Mouse (Mus musculus): ENCODE results near the gene Mical2.

Gene Mical2

GRCm38 (mm10) chr7:112249476-112249875 is 23.8 kb downstream of the Mical2 start:
- TF ChIP-seq CTCF (conservative IDR thresholded peaks at IDR 0.05; ENCODE audit: low read length) = no peak
- Histone ChIP-seq H3K9me3 (ENCODE audit: low read length) (no peaks in the 10 kb centered on the region; the same call in 1 of the 2 replicates), H3K36me3 (ENCODE audit: insufficient read depth, low read length) (no peaks in the 10 kb centered on the region), H3K4me3 (replicated peaks; ENCODE audit: low read length) (no peak overlapping the region), H3K27me3 (ENCODE audit: insufficient read depth, low read length) (peaks cover 4% of the 10 kb centered on the region), H3K4me1 (replicated peaks; ENCODE audit: low read depth, low read length) (peaks cover 3% of the 10 kb centered on the region; the same call in 1 of the 2 replicates)

- Histone ChIP-seq H3K27me3 (ENCODE audit: insufficient read depth, low read length) (peaks cover 4% of the 10 kb centered on the region), H3K36me3 (ENCODE audit: insufficient read depth, low read length) (no peaks in the 10 kb centered on the region), H3K4me3 (replicated peaks; ENCODE audit: low read length) (no peak overlapping the region), H3K9me3 (ENCODE audit: low read length) (no peaks in the 10 kb centered on the region; the same call in 1 of the 2 replicates), H3K4me1 (replicated peaks; ENCODE audit: low read depth, low read length) (no peaks in the 10 kb centered on the region)
- TF ChIP-seq CTCF (conservative IDR thresholded peaks at IDR 0.05; ENCODE audit: low read length) (no peak), POU5F1 (IDR thresholded peaks at IDR 0.05; ENCODE audit: borderline replicate concordance, low read length) (no peak), NANOG (IDR thresholded peaks at IDR 0.05; ENCODE audit: borderline replicate concordance, low read length) (no peak)
These were observed 26.4 kb downstream of the Mical2 start for GRCm38 (mm10) chr7:112252065-112252464.

DNA sequence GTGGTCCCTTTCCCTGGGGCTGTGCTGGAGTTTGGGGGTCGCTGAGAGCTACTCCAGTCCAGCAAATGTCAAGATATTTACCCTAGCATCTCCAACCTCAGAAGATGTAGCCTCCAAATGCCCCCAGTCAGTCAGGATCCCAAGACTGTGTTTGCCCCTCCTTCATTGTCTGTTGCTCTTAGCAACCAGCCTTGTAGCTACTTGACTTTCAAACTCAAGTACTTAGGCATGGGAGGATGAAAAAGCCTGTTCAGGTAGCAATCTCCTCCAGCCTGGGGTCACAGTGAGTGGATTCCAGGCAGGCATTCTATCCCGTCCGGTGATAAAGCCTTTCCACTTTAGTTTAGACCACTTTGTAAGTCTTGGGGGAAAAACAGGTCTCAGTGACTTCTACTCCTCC is 28.6 kb downstream of the Mical2 start:
- TF ChIP-seq CTCF (conservative IDR thresholded peaks at IDR 0.05; ENCODE audit: low read length) = no peak
- no peak for TF ChIP-seq POU5F1 (IDR thresholded peaks at IDR 0.05; ENCODE audit: borderline replicate concordance, low read length)
- no peak for TF ChIP-seq NANOG (IDR thresholded peaks at IDR 0.05; ENCODE audit: borderline replicate concordance, low read length)
- Histone ChIP-seq H3K4me3 (replicated peaks; ENCODE audit: low read length) (no peak overlapping the region), H3K4me1 (replicated peaks; ENCODE audit: low read depth, low read length) (no peaks in the 10 kb centered on the region), H3K36me3 (ENCODE audit: insufficient read depth, low read length) (no peaks in the 10 kb centered on the region), H3K27me3 (ENCODE audit: insufficient read depth, low read length) (peaks cover 6% of the 10 kb centered on the region), H3K9me3 (ENCODE audit: low read length) (no peaks in the 10 kb centered on the region)

- Histone ChIP-seq H3K4me3 (replicated peaks; ENCODE audit: low read length) (no peak overlapping the region), H3K4me1 (replicated peaks; ENCODE audit: low read depth, low read length) (no peaks in the 10 kb centered on the region), H3K36me3 (ENCODE audit: insufficient read depth, low read length) (no peaks in the 10 kb centered on the region), H3K27me3 (ENCODE audit: insufficient read depth, low read length) (peaks cover 6% of the 10 kb centered on the region), H3K9me3 (ENCODE audit: low read length) (no peaks in the 10 kb centered on the region)
- no peak for TF ChIP-seq NANOG (IDR thresholded peaks at IDR 0.05; ENCODE audit: borderline replicate concordance, low read length)
- no peak for TF ChIP-seq CTCF (conservative IDR thresholded peaks at IDR 0.05; ENCODE audit: low read length)
- no peak for TF ChIP-seq POU5F1 (IDR thresholded peaks at IDR 0.05; ENCODE audit: borderline replicate concordance, low read length)
These were observed 29.7 kb downstream of the Mical2 start for GRCm38 (mm10) chr7:112255248-112255866.

GRCm38 (mm10) chr7:112258338-112258903 is 32.8 kb downstream of the Mical2 start:
- Histone ChIP-seq H3K4me1 (replicated peaks; ENCODE audit: low read depth, low read length) (no peaks in the 10 kb centered on the region), H3K27me3 (ENCODE audit: insufficient read depth, low read length) (peaks cover 6% of the 10 kb centered on the region), H3K36me3 (ENCODE audit: insufficient read depth, low read length) (no peaks in the 10 kb centered on the region), H3K4me3 (replicated peaks; ENCODE audit: low read length) (no peak overlapping the region), H3K9me3 (ENCODE audit: low read length) (no peaks in the 10 kb centered on the region)
- TF ChIP-seq CTCF (conservative IDR thresholded peaks at IDR 0.05; ENCODE audit: low read length) = no peak
- TF ChIP-seq POU5F1 (IDR thresholded peaks at IDR 0.05; ENCODE audit: borderline replicate concordance, low read length) = no peak
- TF ChIP-seq NANOG (IDR thresholded peaks at IDR 0.05; ENCODE audit: borderline replicate concordance, low read length) = no peak

DNA sequence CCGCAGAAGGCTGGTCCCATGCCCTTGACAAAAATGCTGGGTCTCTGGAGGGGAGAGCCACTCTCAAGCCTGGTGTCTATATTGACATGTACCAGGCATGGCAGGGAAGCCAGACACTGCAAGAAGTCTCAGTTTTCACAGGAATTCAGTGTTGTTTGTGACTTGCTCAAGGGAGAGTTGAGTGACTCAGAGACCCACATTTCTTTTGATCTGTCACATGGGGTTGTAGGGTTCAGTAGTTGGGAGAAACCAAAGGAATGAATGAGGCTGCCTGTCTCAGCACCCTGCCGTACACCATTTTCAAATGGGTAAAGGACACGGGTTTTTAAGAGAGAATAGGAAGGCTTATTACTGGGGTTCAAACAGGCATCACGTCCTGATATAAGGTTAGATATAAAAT is 33.6 kb downstream of the Mical2 start:
- peaks cover 2% of the 10 kb centered on the region; the same call in 1 of the 2 replicates for H3K27me3 ChIP-seq (ENCODE audit: insufficient read depth, low read length)
- no peak for TF ChIP-seq POU5F1 (IDR thresholded peaks at IDR 0.05; ENCODE audit: borderline replicate concordance, low read length)
- no peak for TF ChIP-seq CTCF (conservative IDR thresholded peaks at IDR 0.05; ENCODE audit: low read length)
- TF ChIP-seq NANOG (IDR thresholded peaks at IDR 0.05; ENCODE audit: borderline replicate concordance, low read length) = no peak
- H3K4me1 ChIP-seq (replicated peaks; ENCODE audit: low read depth, low read length) = no peaks in the 10 kb centered on the region
- H3K36me3 ChIP-seq (ENCODE audit: insufficient read depth, low read length) = no peaks in the 10 kb centered on the region
- no peaks in the 10 kb centered on the region for H3K9me3 ChIP-seq (ENCODE audit: low read length)
- no peak overlapping the region for H3K4me3 ChIP-seq (replicated peaks; ENCODE audit: low read length)

DNA sequence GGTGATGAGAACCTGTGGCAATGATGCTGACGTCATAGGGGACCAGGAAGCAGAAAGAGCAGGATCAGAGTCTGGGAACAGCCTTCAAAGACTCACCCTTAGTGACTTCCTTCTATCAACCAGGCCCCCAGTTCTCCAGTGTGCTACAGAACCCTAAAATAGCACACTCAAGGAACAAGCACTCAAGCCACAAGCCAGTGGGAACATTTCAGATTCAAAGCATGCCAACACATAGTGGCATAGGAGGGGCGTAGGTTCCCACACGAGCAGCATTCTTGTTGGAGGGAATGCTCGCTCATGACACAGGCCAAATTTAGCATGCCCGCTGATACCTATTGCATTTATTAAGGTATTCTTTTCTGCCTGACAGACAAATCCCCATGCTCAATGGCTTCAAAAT is 35.5 kb downstream of the Mical2 start:
- no peaks in the 10 kb centered on the region for H3K4me1 ChIP-seq (replicated peaks; ENCODE audit: low read depth, low read length)
- H3K4me3 ChIP-seq (replicated peaks; ENCODE audit: low read length) = no peak overlapping the region
- H3K36me3 ChIP-seq (ENCODE audit: insufficient read depth, low read length) = no peaks in the 10 kb centered on the region
- H3K27me3 ChIP-seq (ENCODE audit: insufficient read depth, low read length) = peaks cover 2% of the 10 kb centered on the region; the same call in 1 of the 2 replicates
- no peaks in the 10 kb centered on the region for H3K9me3 ChIP-seq (ENCODE audit: low read length)
- TF ChIP-seq POU5F1 (IDR thresholded peaks at IDR 0.05; ENCODE audit: borderline replicate concordance, low read length) = no peak
- TF ChIP-seq NANOG (IDR thresholded peaks at IDR 0.05; ENCODE audit: borderline replicate concordance, low read length) = no peak
- TF ChIP-seq CTCF (conservative IDR thresholded peaks at IDR 0.05; ENCODE audit: low read length) = no peak

GRCm38 (mm10) chr7:112267266-112267665 is 41.6 kb downstream of the Mical2 start:
- H3K4me1 ChIP-seq (replicated peaks; ENCODE audit: low read depth, low read length) = no peaks in the 10 kb centered on the region
- H3K36me3 ChIP-seq (ENCODE audit: insufficient read depth, low read length) = no peaks in the 10 kb centered on the region
- no peak overlapping the region for H3K4me3 ChIP-seq (replicated peaks; ENCODE audit: low read length)
- H3K9me3 ChIP-seq (ENCODE audit: low read length) = no peaks in the 10 kb centered on the region
- H3K27me3 ChIP-seq (ENCODE audit: insufficient read depth, low read length) = no peaks in the 10 kb centered on the region; the same call in 1 of the 2 replicates
- TF ChIP-seq POU5F1 (IDR thresholded peaks at IDR 0.05; ENCODE audit: borderline replicate concordance, low read length) (no peak), NANOG (IDR thresholded peaks at IDR 0.05; ENCODE audit: borderline replicate concordance, low read length) (no peak), CTCF (conservative IDR thresholded peaks at IDR 0.05; ENCODE audit: low read length) (no peak)

Measured in E14TG2a.4 (cell line).